Mouse (Mus musculus): Measurements from ENCODE around the gene Fmr1. TPM values are rescaled to one million over a fixed set of nuclear protein-coding genes. Genes with fewer than 3 reads are reported as not detected.
"Not testable (repeated sequence)": the region's sequence is repeated elsewhere in the genome, so short reads cannot be mapped to it uniquely, and the experiment has no call there.

Gene Fmr1
- polyA plus RNA-seq (2014; fragmentation: Nextera tagmentation; extraction: Ambion mirVana): 66.5 and 81.1 TPM in 2 replicates

DNA sequence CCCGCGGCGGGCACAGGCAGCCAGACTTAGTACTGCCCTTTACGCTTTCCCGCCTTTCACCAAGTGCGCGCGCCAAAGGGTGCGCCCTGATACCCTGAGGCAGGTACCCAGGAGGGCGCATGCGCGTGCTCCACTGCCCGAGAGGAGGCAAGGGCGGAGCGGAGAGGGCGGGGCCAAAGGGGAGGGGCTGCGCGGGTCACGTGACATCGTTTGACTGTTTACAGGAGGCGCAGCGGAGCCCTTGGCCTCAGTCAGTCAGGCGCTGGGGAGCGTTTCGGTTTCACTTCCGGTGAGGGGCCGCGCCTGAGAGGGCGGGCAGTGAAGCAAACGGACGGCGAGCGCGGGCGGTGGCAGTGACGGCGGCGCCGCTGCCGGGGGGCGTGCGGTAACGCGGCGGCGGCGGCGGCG, at the start of gene Fmr1:
Gene Fmr1 (plus strand): TSS at position 209 of the 408 bp plus-strand sequence.
- Histone ChIP-seq H3K9me3 (ENCODE audit: control insufficient read depth, low read length) (no peaks in the 10 kb centered on the region), H3K4me2 (ENCODE audit: low read depth, low read length, severe bottlenecking) (peak within 1 kb of the TSS; percentile 47), H3K4me3 (ENCODE audit: low read depth, low read length) (peak within 1 kb of the TSS; percentile 63), H3K27me3 (ENCODE audit: control insufficient read depth, insufficient read depth, low read length) (no peaks in the 10 kb centered on the region), H3K4me1 (replicated peaks; ENCODE audit: control insufficient read depth, insufficient read depth, low read length) (no peaks in the 10 kb centered on the region), H3K9ac (ENCODE audit: low read length) (peak within 1 kb of the TSS; percentile 85), H3K36me3 (ENCODE audit: control insufficient read depth, insufficient read depth, low read length) (no peaks in the 10 kb centered on the region), H3K27ac (ENCODE audit: low read depth, low read length) (peak within 1 kb of the TSS; percentile 86)
- WGBS: 22% methylated on average over 42 of the region's 49 CpGs
- ATAC-seq (replicated peaks; ENCODE audit: low FRiP score) (peak; percentile 97), DNase-seq (ENCODE audit: low spot score) (peak; percentile 98)

DNA sequence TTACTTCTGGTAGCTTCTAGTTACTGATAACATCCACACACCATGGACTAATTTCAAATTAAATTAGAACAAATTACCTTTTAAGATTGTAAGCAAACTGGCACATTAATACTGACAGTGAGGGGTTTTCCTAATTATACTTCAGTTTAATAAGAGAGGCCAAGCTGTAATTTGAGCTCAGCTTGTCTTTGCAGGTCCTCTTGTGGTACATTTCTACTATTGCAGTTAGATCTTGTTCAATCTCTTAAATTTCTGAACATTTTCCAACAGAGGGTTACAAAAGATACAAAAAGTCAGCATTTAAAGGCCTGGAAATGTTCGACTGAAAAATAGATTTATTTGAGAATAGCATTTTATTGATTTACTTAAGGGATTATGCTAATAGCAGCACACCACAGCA, 36.7 kb upstream of the Fmr1 start:
- Histone ChIP-seq H3K4me2 (ENCODE audit: low read depth, low read length, severe bottlenecking) (no peak overlapping the region), H3K27me3 (ENCODE audit: control insufficient read depth, insufficient read depth, low read length) (no peaks in the 10 kb centered on the region), H3K4me3 (ENCODE audit: low read depth, low read length) (no peak overlapping the region), H3K9me3 (ENCODE audit: control insufficient read depth, low read length) (no peaks in the 10 kb centered on the region), H3K9ac (ENCODE audit: low read length) (no peak overlapping the region), H3K4me1 (replicated peaks; ENCODE audit: control insufficient read depth, insufficient read depth, low read length) (no peaks in the 10 kb centered on the region), H3K27ac (ENCODE audit: low read depth, low read length) (no peak overlapping the region), H3K36me3 (ENCODE audit: control insufficient read depth, insufficient read depth, low read length) (no peaks in the 10 kb centered on the region)
- DNase-seq (ENCODE audit: low spot score) (no peak), ATAC-seq (replicated peaks; ENCODE audit: low FRiP score) (no peak)
- 52% methylated on average over 1 of the region's 1 CpGs for WGBS

DNA sequence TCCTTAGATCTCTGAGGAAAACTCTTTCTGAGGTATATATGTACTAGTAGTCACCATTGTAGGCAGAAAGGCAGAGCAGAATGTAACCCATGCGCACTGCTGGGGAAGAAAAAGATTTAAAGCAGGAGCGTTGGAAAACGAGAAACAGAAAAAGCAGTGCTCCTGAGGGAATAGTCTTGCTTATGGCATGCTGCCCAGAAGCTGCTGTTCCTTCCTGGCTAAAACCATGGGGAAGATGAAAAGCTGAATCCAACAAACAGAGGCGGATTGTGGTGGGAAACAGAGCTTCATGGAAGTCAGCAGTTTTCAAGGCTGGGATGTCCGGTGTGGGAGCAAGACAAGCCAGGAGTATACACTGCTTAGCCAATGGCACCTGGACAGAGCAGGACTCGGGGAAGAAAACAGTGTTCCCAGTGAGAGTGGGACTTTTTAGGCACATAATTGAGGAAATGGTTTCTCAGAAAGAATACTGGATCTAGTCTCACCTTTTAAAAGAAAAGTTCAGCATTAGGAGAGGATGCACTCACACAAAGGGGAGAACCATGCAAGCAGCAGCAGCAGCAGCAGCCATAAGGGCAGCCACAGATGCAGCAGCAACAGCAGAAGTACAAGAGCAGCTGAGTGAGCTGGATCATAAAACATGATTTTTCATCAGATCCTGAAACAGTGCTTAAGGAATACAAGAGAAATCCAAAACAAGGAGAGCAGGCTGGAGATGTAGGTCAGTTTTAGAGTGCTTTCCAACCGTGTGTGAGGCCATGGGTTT, 33.0 kb upstream of the Fmr1 start:
- Histone ChIP-seq H3K27ac (ENCODE audit: low read depth, low read length) (no peak overlapping the region), H3K4me3 (ENCODE audit: low read depth, low read length) (no peak overlapping the region), H3K4me1 (replicated peaks; ENCODE audit: control insufficient read depth, insufficient read depth, low read length) (no peaks in the 10 kb centered on the region), H3K9me3 (ENCODE audit: control insufficient read depth, low read length) (no peaks in the 10 kb centered on the region), H3K27me3 (ENCODE audit: control insufficient read depth, insufficient read depth, low read length) (no peaks in the 10 kb centered on the region), H3K9ac (ENCODE audit: low read length) (no peak overlapping the region), H3K4me2 (ENCODE audit: low read depth, low read length, severe bottlenecking) (no peak overlapping the region), H3K36me3 (ENCODE audit: control insufficient read depth, insufficient read depth, low read length) (no peaks in the 10 kb centered on the region)
- DNase-seq (ENCODE audit: low spot score) (no peak), ATAC-seq (replicated peaks; ENCODE audit: low FRiP score) (no peak)
- WGBS: 70% methylated on average over 7 of the region's 7 CpGs

DNA sequence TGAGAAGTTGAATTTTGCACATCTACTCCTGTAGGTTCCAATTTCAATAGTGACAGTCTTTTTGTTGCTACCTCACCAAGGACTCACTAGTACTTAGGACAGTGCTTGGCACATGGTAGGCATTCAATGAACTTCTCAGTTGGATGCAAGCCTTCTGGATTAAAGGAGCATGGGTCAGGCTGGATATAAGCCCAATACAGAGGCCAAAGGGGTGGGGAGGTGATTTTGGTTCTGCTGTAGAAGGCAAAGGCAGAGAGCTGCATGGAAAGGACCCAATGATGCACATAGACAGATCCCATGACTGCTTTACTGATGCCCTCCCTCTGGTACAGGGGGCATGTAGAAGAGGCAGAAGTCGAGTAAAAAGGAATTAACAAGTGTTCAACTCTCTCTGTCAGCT, 833 bp upstream of the Fmr1 start:
- Histone ChIP-seq H3K4me2 (ENCODE audit: low read depth, low read length, severe bottlenecking) (no peak overlapping the region), H3K9ac (ENCODE audit: low read length) (no peak overlapping the region; the same call in 1 of the 2 replicates), H3K4me3 (ENCODE audit: low read depth, low read length) (no peak overlapping the region), H3K27ac (ENCODE audit: low read depth, low read length) (no peak overlapping the region), H3K27me3 (ENCODE audit: control insufficient read depth, insufficient read depth, low read length) (no peaks in the 10 kb centered on the region), H3K36me3 (ENCODE audit: control insufficient read depth, insufficient read depth, low read length) (no peaks in the 10 kb centered on the region), H3K4me1 (replicated peaks; ENCODE audit: control insufficient read depth, insufficient read depth, low read length) (no peaks in the 10 kb centered on the region), H3K9me3 (ENCODE audit: control insufficient read depth, low read length) (no peaks in the 10 kb centered on the region)
- no peak for DNase-seq (ENCODE audit: low spot score)
- no peak for ATAC-seq (replicated peaks; ENCODE audit: low FRiP score)
- 60% methylated on average over 1 of the region's 1 CpGs for WGBS

DNA sequence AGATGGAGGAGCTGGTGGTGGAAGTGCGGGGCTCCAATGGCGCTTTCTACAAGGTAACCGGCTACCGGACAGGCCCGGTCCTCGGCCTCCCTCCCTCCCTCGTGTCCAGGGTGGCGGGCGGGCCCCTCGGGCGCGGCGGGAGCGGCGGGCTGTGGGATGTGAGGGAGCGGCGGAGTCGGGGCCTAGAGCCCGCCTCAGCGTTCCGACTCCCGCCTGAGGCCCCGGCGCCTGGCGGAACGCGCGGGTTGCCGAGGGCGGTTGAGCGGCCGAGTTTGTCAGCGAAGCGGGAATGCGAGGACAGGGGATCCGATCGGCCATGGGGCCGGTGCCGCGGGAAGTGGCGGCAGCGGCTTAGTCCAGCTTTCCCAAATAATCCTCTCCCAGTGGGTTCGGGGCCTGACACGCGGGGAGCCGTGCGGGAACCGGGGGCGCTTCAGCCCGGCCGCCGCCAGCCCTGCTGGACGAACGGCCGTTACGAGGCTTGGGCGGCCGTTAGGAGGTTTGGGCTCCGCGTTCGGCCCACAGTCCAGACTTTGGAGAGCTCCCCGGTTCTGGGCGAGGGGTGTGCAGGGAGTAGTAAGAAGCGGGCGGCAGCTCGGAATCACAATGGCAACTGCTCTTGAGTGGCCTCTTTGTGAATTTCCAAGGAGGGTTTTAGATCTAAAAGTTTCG, 610 bp downstream of the Fmr1 start:
- no peaks in the 10 kb centered on the region for H3K4me1 ChIP-seq (replicated peaks; ENCODE audit: control insufficient read depth, insufficient read depth, low read length)
- peak overlapping the region; percentile 37 for H3K4me2 ChIP-seq (ENCODE audit: low read depth, low read length, severe bottlenecking)
- peak overlapping the region; percentile 86 for H3K27ac ChIP-seq (ENCODE audit: low read depth, low read length)
- H3K36me3 ChIP-seq (ENCODE audit: control insufficient read depth, insufficient read depth, low read length): no peaks in the 10 kb centered on the region
- H3K27me3 ChIP-seq (ENCODE audit: control insufficient read depth, insufficient read depth, low read length): no peaks in the 10 kb centered on the region
- WGBS: 13% methylated on average over 52 of the region's 67 CpGs
- DNase-seq (ENCODE audit: low spot score) (no peak), ATAC-seq (replicated peaks; ENCODE audit: low FRiP score) (peak; percentile 32)
- H3K9me3 ChIP-seq (ENCODE audit: control insufficient read depth, low read length): no peaks in the 10 kb centered on the region
- H3K9ac ChIP-seq (ENCODE audit: low read length): peak overlapping the region; percentile 85
- H3K4me3 ChIP-seq (ENCODE audit: low read depth, low read length): peak overlapping the region; percentile 63

DNA sequence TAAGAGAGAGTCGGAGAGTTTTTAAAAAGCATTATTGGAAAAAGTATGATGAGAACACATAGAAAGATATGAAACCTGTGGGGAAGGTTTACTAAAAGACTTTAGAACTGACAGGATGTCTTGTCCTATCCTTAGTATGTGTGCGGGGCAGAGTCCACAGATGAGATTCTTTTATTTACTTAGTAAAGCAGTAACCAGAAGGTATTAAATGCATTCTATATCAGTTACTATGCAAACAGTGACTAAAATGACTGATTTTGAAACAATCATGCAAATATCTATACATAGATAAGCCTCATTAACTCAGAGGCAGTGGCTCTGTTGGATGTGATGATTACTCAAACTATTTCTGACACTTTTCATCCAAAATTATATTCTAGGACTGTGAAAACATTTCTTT, 6.4 kb downstream of the Fmr1 start:
- H3K4me3 ChIP-seq (ENCODE audit: low read depth, low read length): no peak overlapping the region
- WGBS: 85% methylated on average over 2 of the region's 2 CpGs
- no peak overlapping the region for H3K9ac ChIP-seq (ENCODE audit: low read length)
- no peaks in the 10 kb centered on the region for H3K9me3 ChIP-seq (ENCODE audit: control insufficient read depth, low read length)
- ATAC-seq (replicated peaks; ENCODE audit: low FRiP score): no peak
- no peak for DNase-seq (ENCODE audit: low spot score)
- no peak overlapping the region for H3K27ac ChIP-seq (ENCODE audit: low read depth, low read length)
- no peaks in the 10 kb centered on the region for H3K27me3 ChIP-seq (ENCODE audit: control insufficient read depth, insufficient read depth, low read length)
- H3K4me1 ChIP-seq (replicated peaks; ENCODE audit: control insufficient read depth, insufficient read depth, low read length): no peaks in the 10 kb centered on the region
- H3K4me2 ChIP-seq (ENCODE audit: low read depth, low read length, severe bottlenecking): no peak overlapping the region
- no peaks in the 10 kb centered on the region for H3K36me3 ChIP-seq (ENCODE audit: control insufficient read depth, insufficient read depth, low read length)

DNA sequence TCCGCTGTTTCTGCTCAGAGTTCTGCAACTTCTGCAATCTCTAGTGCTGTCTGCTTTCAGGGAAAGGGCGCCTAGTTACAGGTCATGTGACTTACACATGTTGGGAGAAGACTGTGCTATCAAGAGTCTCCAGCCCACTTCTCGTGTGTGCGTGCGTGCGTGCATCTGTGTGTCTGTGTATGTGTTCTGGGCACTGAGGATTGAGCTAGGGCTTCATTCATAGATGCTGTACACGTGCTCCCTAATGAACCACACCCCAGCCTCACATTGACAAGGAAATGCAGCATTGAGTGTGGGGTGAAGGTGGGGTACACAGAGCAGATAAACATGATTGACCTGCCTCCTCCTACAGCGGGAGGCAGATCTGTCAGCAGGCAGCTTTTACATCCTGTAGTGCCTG, 13.6 kb downstream of the Fmr1 start:
- not testable (repeated sequence) for DNase-seq (ENCODE audit: low spot score); ATAC-seq (replicated peaks; ENCODE audit: low FRiP score); H3K36me3 ChIP-seq (ENCODE audit: control insufficient read depth, insufficient read depth, low read length); H3K4me1 ChIP-seq (replicated peaks; ENCODE audit: control insufficient read depth, insufficient read depth, low read length); H3K9me3 ChIP-seq (ENCODE audit: control insufficient read depth, low read length); H3K27me3 ChIP-seq (ENCODE audit: control insufficient read depth, insufficient read depth, low read length); H3K27ac ChIP-seq (ENCODE audit: low read depth, low read length); H3K4me3 ChIP-seq (ENCODE audit: low read depth, low read length); H3K9ac ChIP-seq (ENCODE audit: low read length); H3K4me2 ChIP-seq (ENCODE audit: low read depth, low read length, severe bottlenecking)
- WGBS: 87% methylated on average over 8 of the region's 8 CpGs

DNA sequence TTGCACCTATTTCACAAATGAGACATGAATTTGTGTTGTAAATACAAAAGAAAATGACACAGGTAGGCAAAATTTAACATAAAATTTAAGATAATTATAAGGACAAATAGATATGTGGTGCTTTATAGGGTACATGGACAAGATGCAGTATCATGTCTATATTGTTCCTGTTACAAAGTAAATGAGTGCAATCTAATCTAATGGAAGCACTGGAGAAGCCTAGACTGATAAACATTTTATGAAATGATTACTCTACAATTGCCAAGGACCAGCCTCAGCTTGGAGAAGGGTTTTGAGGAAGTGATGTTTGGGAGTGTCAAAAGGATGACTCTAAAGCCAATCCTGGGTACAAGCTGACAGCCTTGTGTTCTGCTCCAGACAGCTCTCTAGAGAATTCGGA, 58.6 kb downstream of the Fmr1 start:
- Histone ChIP-seq H3K4me2 (ENCODE audit: low read depth, low read length, severe bottlenecking) (no peak overlapping the region), H3K36me3 (ENCODE audit: control insufficient read depth, insufficient read depth, low read length) (no peaks in the 10 kb centered on the region), H3K9ac (ENCODE audit: low read length) (no peak overlapping the region), H3K27me3 (ENCODE audit: control insufficient read depth, insufficient read depth, low read length) (no peaks in the 10 kb centered on the region), H3K4me3 (ENCODE audit: low read depth, low read length) (no peak overlapping the region), H3K4me1 (replicated peaks; ENCODE audit: control insufficient read depth, insufficient read depth, low read length) (no peaks in the 10 kb centered on the region), H3K27ac (ENCODE audit: low read depth, low read length) (no peak overlapping the region), H3K9me3 (ENCODE audit: control insufficient read depth, low read length) (no peaks in the 10 kb centered on the region)
- 72% methylated on average over 1 of the region's 1 CpGs for WGBS
- no peak for ATAC-seq (replicated peaks; ENCODE audit: low FRiP score)
- DNase-seq (ENCODE audit: low spot score): no peak
